Mouse (Mus musculus): ENCODE data around the gene Col1a1.

Col1a1 gene

GRCm38 (mm10) chr11:94978178-94978915, 42.3 kb downstream of the Col1a1 start:
- no peak for DNase-seq (ENCODE audit: low spot score)

GRCm38 (mm10) chr11:94978947-94979346, 42.9 kb downstream of the Col1a1 start:
- DNase-seq (ENCODE audit: low spot score): peak; percentile 86

- no peak for DNase-seq (ENCODE audit: low spot score)
These were observed 43.6 kb downstream of the Col1a1 start for GRCm38 (mm10) chr11:94979462-94980179.

GRCm38 (mm10) chr11:94985140-94985539, 49.1 kb downstream of the Col1a1 start:
- no peak for DNase-seq (ENCODE audit: low spot score)

- DNase-seq (ENCODE audit: low spot score): no peak
These were observed 49.8 kb downstream of the Col1a1 start for GRCm38 (mm10) chr11:94985822-94986221.

GRCm38 (mm10) chr11:94986435-94986834, 50.4 kb downstream of the Col1a1 start:
- no peak for DNase-seq (ENCODE audit: low spot score)

- no peak for DNase-seq (ENCODE audit: low spot score)
These were observed 51.3 kb downstream of the Col1a1 start for GRCm38 (mm10) chr11:94987341-94987740.

GRCm38 (mm10) chr11:94987851-94988250, 51.8 kb downstream of the Col1a1 start:
- no peak for DNase-seq (ENCODE audit: low spot score)

- no peak for DNase-seq (ENCODE audit: low spot score)
These were observed 52.9 kb downstream of the Col1a1 start for GRCm38 (mm10) chr11:94988780-94989561.

GRCm38 (mm10) chr11:94989562-94990017, 53.6 kb downstream of the Col1a1 start:
- no peak for DNase-seq (ENCODE audit: low spot score)

- DNase-seq (ENCODE audit: low spot score): no peak
These were observed 54.2 kb downstream of the Col1a1 start for GRCm38 (mm10) chr11:94990102-94990748.

- peak; percentile 64 for DNase-seq (ENCODE audit: low spot score)
These were observed 54.9 kb downstream of the Col1a1 start, which contains the start of gene Ppp1r9b for GRCm38 (mm10) chr11:94990749-94991577. TSS of gene Ppp1r9b (plus strand) at chr11:94991035.

GRCm38 (mm10) chr11:94991641-94992479, 55.8 kb downstream of the Col1a1 start:
- DNase-seq (ENCODE audit: low spot score): no peak

GRCm38 (mm10) chr11:94992480-94992753, 56.4 kb downstream of the Col1a1 start:
- DNase-seq (ENCODE audit: low spot score): no peak

- no peak for DNase-seq (ENCODE audit: low spot score)
These were observed 57.0 kb downstream of the Col1a1 start for GRCm38 (mm10) chr11:94992754-94993606.

GRCm38 (mm10) chr11:94994208-94994814, 58.3 kb downstream of the Col1a1 start:
- no peak for DNase-seq (ENCODE audit: low spot score)

GRCm38 (mm10) chr11:94994947-94995772, 59.1 kb downstream of the Col1a1 start:
- no peak for DNase-seq (ENCODE audit: low spot score)

- DNase-seq (ENCODE audit: low spot score): no peak
These were observed 60.1 kb downstream of the Col1a1 start for GRCm38 (mm10) chr11:94996101-94996500.

All from urinary bladder, postnatal 10 days (tissue).